Mouse (Mus musculus) megakaryocyte progenitor cell, adult 5-6 weeks (primary cell): ENCODE measurements around the gene Cped1. TPM values are rescaled to one million over a fixed set of nuclear protein-coding genes. Genes with fewer than 3 reads are reported as not detected.

Source experiments
- ATAC-seq: replicated peaks from 2 replicates; pipeline ENCODE4 v1.8.0; 2016; ENCODE audit warnings: mild to moderate bottlenecking, moderate TSS enrichment, inconsistent platforms; ENCODE audit not compliant: poor library complexity
- total RNA-seq, 2 experiments: library from RNA; stranded (forward) in 1 of 2; stranded (reverse) in 1 of 2; fragments of 157-497, 149-512 nt in 1 of 2; fragments of 200-1000 nt in 1 of 2; gene quantifications; 2 replicates each; pipeline versions ENCODE4 v1.2.3 to v1.2.4; 2015 to 2017

Gene Cped1
- total RNA-seq, 2 experiments from 2014 or later, result 1.1 to 3.2 TPM

- no peak for ATAC-seq
Observed at GRCm38 (mm10) chr6:22072737-22073136, 87.0 kb downstream of the Cped1 start.

GRCm38 (mm10) chr6:22074232-22075083 is 88.7 kb downstream of the Cped1 start:
- ATAC-seq, result no peak

- no peak for ATAC-seq
Observed at GRCm38 (mm10) chr6:22078686-22079264, 93.1 kb downstream of the Cped1 start.

GRCm38 (mm10) chr6:22086056-22086455 is 100.3 kb downstream of the Cped1 start:
- ATAC-seq, result no peak

- peak; percentile 68 for ATAC-seq
Observed at GRCm38 (mm10) chr6:22088346-22089064, 102.8 kb downstream of the Cped1 start.

- no peak for ATAC-seq
Observed at GRCm38 (mm10) chr6:22091773-22092172, 106.1 kb downstream of the Cped1 start.

GRCm38 (mm10) chr6:22093792-22094191 is 108.1 kb downstream of the Cped1 start:
- ATAC-seq, result no peak

GRCm38 (mm10) chr6:22097709-22098108 is 112.0 kb downstream of the Cped1 start:
- peak; percentile 90 for ATAC-seq

GRCm38 (mm10) chr6:22099832-22100231 is 114.1 kb downstream of the Cped1 start:
- no peak for ATAC-seq

GRCm38 (mm10) chr6:22101939-22102338 is 116.2 kb downstream of the Cped1 start:
- ATAC-seq, result no peak

GRCm38 (mm10) chr6:22102752-22103151 is 117.0 kb downstream of the Cped1 start:
- no peak for ATAC-seq

GRCm38 (mm10) chr6:22103713-22104112 is 118.0 kb downstream of the Cped1 start:
- no peak for ATAC-seq

GRCm38 (mm10) chr6:22104211-22104610 is 118.5 kb downstream of the Cped1 start:
- no peak for ATAC-seq

- no peak for ATAC-seq
Observed at GRCm38 (mm10) chr6:22114079-22114478, 128.4 kb downstream of the Cped1 start.

GRCm38 (mm10) chr6:22116679-22117078 is 131.0 kb downstream of the Cped1 start:
- ATAC-seq, result no peak

- ATAC-seq, result peak; percentile 85
Observed at GRCm38 (mm10) chr6:22122080-22122479, 136.4 kb downstream of the Cped1 start.

- ATAC-seq, result no peak
Observed at GRCm38 (mm10) chr6:22122693-22123092, 137.0 kb downstream of the Cped1 start.

- ATAC-seq, result no peak
Observed at GRCm38 (mm10) chr6:22123332-22123731, 137.6 kb downstream of the Cped1 start.

- ATAC-seq, result peak; percentile 96
Observed at GRCm38 (mm10) chr6:22124575-22125330, 139.0 kb downstream of the Cped1 start.

- ATAC-seq, result peak; percentile 93
Observed at GRCm38 (mm10) chr6:22135038-22135631, 149.4 kb downstream of the Cped1 start.

GRCm38 (mm10) chr6:22136805-22137204 is 151.1 kb downstream of the Cped1 start:
- ATAC-seq, result no peak
